Mouse (Mus musculus): ENCODE results near the gene Etv5. TPM values are rescaled to one million over a fixed set of nuclear protein-coding genes. Genes with fewer than 3 reads are reported as not detected.

Etv5 gene
- polyA plus RNA-seq, 1 experiment from 2014 or later: 17.8 TPM

GRCm38 (mm10) chr16:22460960-22461359 is 21.4 kb upstream of the Etv5 start:
- ATAC-seq: no peak
- Histone ChIP-seq H3K4me3 (ENCODE audit: low read depth, low read length) (no peak overlapping the region), H3K36me3 (ENCODE audit: control insufficient read depth, insufficient read depth, low read length) (no peaks in the 10 kb centered on the region), H3K27me3 (replicated peaks; ENCODE audit: control insufficient read depth, insufficient read depth, low read length) (no peaks in the 10 kb centered on the region), H3K4me1 (ENCODE audit: control insufficient read depth, insufficient read depth, low read length) (no peaks in the 10 kb centered on the region), H3K9ac (ENCODE audit: low read length) (no peak overlapping the region), H3K27ac (ENCODE audit: low read depth, low read length) (no peak overlapping the region), H3K9me3 (replicated peaks; ENCODE audit: control insufficient read depth, low read length) (no peaks in the 10 kb centered on the region), H3K4me2 (ENCODE audit: low read length) (no peak overlapping the region)
- no peak for DNase-seq (ENCODE audit: low spot score)
- 91% methylated on average over 1 of the region's 1 CpGs for WGBS

DNA sequence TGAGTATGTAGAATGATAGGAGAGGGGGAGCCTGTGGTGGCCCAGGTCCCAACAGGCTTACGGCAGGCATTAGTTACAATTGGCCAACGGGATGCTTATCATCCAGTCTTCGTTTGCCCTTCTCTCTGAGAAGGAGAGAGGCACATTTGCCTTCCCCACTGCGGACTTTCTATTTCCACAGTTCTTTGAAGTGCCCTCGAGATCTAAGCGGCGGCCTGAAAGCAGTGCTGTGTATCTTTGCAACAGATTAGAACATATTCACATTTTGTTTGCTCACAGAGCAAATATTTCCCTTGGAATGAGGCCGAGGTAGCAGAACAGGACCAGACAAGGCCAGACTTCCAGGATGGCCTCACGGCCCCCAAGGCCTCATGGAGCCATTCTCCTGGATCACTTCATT is 12.6 kb upstream of the Etv5 start:
- H3K9me3 ChIP-seq (replicated peaks; ENCODE audit: control insufficient read depth, low read length): no peaks in the 10 kb centered on the region
- H3K27ac ChIP-seq (ENCODE audit: low read depth, low read length): no peak overlapping the region
- H3K27me3 ChIP-seq (replicated peaks; ENCODE audit: control insufficient read depth, insufficient read depth, low read length): no peaks in the 10 kb centered on the region
- H3K9ac ChIP-seq (ENCODE audit: low read length): no peak overlapping the region
- H3K36me3 ChIP-seq (ENCODE audit: control insufficient read depth, insufficient read depth, low read length): no peaks in the 10 kb centered on the region
- H3K4me1 ChIP-seq (ENCODE audit: control insufficient read depth, insufficient read depth, low read length): no peaks in the 10 kb centered on the region
- H3K4me2 ChIP-seq (ENCODE audit: low read length): no peak overlapping the region
- WGBS: 84% methylated on average over 9 of the region's 9 CpGs
- no peak overlapping the region for H3K4me3 ChIP-seq (ENCODE audit: low read depth, low read length)
- no peak for ATAC-seq
- DNase-seq (ENCODE audit: low spot score): no peak

- WGBS: 77% methylated on average over 6 of the region's 6 CpGs
- no peak for DNase-seq (ENCODE audit: low spot score)
Measured at GRCm38 (mm10) chr16:22448093-22448492, 8.6 kb upstream of the Etv5 start.

GRCm38 (mm10) chr16:22444786-22445185 is 5.3 kb upstream of the Etv5 start:
- 62% methylated on average over 6 of the region's 6 CpGs for WGBS
- Histone ChIP-seq H3K4me1 (ENCODE audit: control insufficient read depth, insufficient read depth, low read length) (peaks cover 14% of the 10 kb centered on the region), H3K9me3 (replicated peaks; ENCODE audit: control insufficient read depth, low read length) (no peaks in the 10 kb centered on the region), H3K36me3 (ENCODE audit: control insufficient read depth, insufficient read depth, low read length) (no peaks in the 10 kb centered on the region), H3K27ac (ENCODE audit: low read depth, low read length) (no peak overlapping the region), H3K4me3 (ENCODE audit: low read depth, low read length) (no peak overlapping the region), H3K4me2 (ENCODE audit: low read length) (no peak overlapping the region), H3K9ac (ENCODE audit: low read length) (no peak overlapping the region), H3K27me3 (replicated peaks; ENCODE audit: control insufficient read depth, insufficient read depth, low read length) (peaks cover 22% of the 10 kb centered on the region)
- no peak for DNase-seq (ENCODE audit: low spot score)
- ATAC-seq: no peak

More at GRCm38 (mm10) chr16:22448093-22448492, 8.6 kb upstream of the Etv5 start:
- H3K27ac ChIP-seq (ENCODE audit: low read depth, low read length): no peak overlapping the region
- no peak overlapping the region for H3K4me3 ChIP-seq (ENCODE audit: low read depth, low read length)
- H3K27me3 ChIP-seq (replicated peaks; ENCODE audit: control insufficient read depth, insufficient read depth, low read length): no peaks in the 10 kb centered on the region
- H3K9ac ChIP-seq (ENCODE audit: low read length): no peak overlapping the region
- H3K9me3 ChIP-seq (replicated peaks; ENCODE audit: control insufficient read depth, low read length): no peaks in the 10 kb centered on the region
- H3K4me1 ChIP-seq (ENCODE audit: control insufficient read depth, insufficient read depth, low read length): no peaks in the 10 kb centered on the region
- H3K4me2 ChIP-seq (ENCODE audit: low read length): no peak overlapping the region
- no peak for ATAC-seq
- no peaks in the 10 kb centered on the region for H3K36me3 ChIP-seq (ENCODE audit: control insufficient read depth, insufficient read depth, low read length)

- Histone ChIP-seq H3K9me3 (replicated peaks; ENCODE audit: control insufficient read depth, low read length) (no peaks in the 10 kb centered on the region), H3K4me3 (ENCODE audit: low read depth, low read length) (no peak overlapping the region), H3K27ac (ENCODE audit: low read depth, low read length) (no peak overlapping the region), H3K9ac (ENCODE audit: low read length) (no peak overlapping the region), H3K4me2 (ENCODE audit: low read length) (no peak overlapping the region), H3K27me3 (replicated peaks; ENCODE audit: control insufficient read depth, insufficient read depth, low read length) (peaks cover 29% of the 10 kb centered on the region), H3K36me3 (ENCODE audit: control insufficient read depth, insufficient read depth, low read length) (no peaks in the 10 kb centered on the region), H3K4me1 (ENCODE audit: control insufficient read depth, insufficient read depth, low read length) (peaks cover 18% of the 10 kb centered on the region)
- ATAC-seq (no peak), DNase-seq (ENCODE audit: low spot score) (no peak)
- 9% methylated on average over 7 of the region's 7 CpGs for WGBS
Measured at GRCm38 (mm10) chr16:22442202-22442601, 2.7 kb upstream of the Etv5 start.

- peaks cover 34% of the 10 kb centered on the region for H3K27me3 ChIP-seq (replicated peaks; ENCODE audit: control insufficient read depth, insufficient read depth, low read length)
- WGBS: 92% methylated on average over 4 of the region's 4 CpGs
- no peak for ATAC-seq
Measured at GRCm38 (mm10) chr16:22441317-22441716, 1.8 kb upstream of the Etv5 start.

DNA sequence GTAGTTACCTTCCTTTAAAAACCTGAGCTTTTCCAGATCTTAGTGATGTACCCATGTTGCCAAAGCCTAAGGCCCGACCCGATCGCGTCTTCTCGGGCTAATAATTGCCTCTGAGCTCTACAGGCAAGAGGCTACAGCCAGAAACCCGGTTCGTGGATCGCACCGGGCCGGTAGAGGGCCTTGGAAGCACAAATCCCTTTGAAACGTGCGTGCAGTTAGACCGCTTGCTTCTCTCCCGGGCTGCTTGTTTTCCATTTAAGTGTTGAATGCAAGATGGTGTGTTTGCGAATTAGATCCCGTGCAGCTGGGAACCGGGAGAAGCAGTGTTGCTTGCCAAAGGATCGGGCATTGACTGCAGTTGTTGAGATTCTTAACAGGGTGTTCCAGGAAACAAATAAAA is 750 bp upstream of the Etv5 start:
- Histone ChIP-seq H3K27me3 (replicated peaks; ENCODE audit: control insufficient read depth, insufficient read depth, low read length) (peaks cover 42% of the 10 kb centered on the region), H3K9me3 (replicated peaks; ENCODE audit: control insufficient read depth, low read length) (no peaks in the 10 kb centered on the region), H3K9ac (ENCODE audit: low read length) (peak overlapping the region; percentile 29; the same call in 1 of the 2 replicates), H3K36me3 (ENCODE audit: control insufficient read depth, insufficient read depth, low read length) (no peaks in the 10 kb centered on the region), H3K4me1 (ENCODE audit: control insufficient read depth, insufficient read depth, low read length) (peaks cover 18% of the 10 kb centered on the region), H3K4me2 (ENCODE audit: low read length) (peak overlapping the region; percentile 99), H3K27ac (ENCODE audit: low read depth, low read length) (no peak overlapping the region; the same call in none of the 2 replicates), H3K4me3 (ENCODE audit: low read depth, low read length) (peak overlapping the region; percentile 67)
- DNase-seq (ENCODE audit: low spot score): peak; percentile 82
- under 1% methylated on average over 18 of the region's 18 CpGs for WGBS
- no peak for ATAC-seq

More at GRCm38 (mm10) chr16:22441317-22441716, 1.8 kb upstream of the Etv5 start:
- DNase-seq (ENCODE audit: low spot score): no peak
- peaks cover 18% of the 10 kb centered on the region for H3K4me1 ChIP-seq (ENCODE audit: control insufficient read depth, insufficient read depth, low read length)
- no peak overlapping the region for H3K9ac ChIP-seq (ENCODE audit: low read length)
- H3K27ac ChIP-seq (ENCODE audit: low read depth, low read length): no peak overlapping the region
- H3K36me3 ChIP-seq (ENCODE audit: control insufficient read depth, insufficient read depth, low read length): no peaks in the 10 kb centered on the region
- H3K9me3 ChIP-seq (replicated peaks; ENCODE audit: control insufficient read depth, low read length): no peaks in the 10 kb centered on the region
- H3K4me2 ChIP-seq (ENCODE audit: low read length): no peak overlapping the region
- no peak overlapping the region for H3K4me3 ChIP-seq (ENCODE audit: low read depth, low read length)

DNA sequence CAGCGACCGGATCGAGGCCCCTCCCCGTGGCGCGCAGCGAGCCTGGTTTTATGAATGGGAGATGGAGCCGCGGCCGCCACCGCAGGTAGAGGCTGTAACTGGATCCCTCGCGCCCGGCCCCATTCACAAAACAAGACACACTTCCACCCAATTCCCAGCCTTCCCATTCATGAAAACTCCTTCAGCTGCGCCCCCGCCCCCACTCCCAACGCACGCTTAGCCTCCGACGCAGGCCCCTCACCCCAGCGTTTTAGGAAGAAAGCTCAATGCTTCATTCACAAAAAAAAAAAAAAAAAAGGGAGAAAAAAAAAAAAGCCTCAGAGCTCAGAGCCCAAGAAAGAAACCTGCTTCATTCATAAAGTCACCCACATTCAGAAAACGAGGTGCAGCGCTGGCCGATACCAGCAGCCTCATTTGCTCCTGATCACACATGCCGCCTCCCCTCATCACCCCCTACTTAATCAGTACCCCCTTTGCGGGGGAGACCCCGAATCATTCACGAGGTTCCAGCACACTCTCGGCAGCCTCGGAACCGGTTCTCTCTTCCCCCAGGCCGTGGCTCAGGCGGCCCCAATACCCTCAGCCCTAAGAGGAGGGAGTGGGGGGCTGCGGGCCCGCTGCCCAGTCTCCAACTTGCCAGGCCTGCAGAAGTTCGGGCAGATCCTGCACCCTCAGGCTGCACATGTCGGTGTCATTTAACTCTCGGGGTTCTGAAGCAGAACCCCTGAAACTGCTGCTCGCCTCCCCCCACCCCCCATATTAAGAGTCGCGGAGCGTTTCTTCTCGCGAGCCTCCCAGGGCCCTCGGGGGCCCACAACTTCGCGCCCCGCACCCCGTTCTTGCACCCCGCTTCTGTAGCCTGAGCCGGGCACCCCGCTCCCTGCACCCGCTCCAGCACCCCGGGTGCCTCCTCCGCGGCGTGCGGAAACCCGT is 812 bp downstream of the Etv5 start:
- H3K4me2 ChIP-seq (ENCODE audit: low read length): peak overlapping the region; percentile 99
- H3K27ac ChIP-seq (ENCODE audit: low read depth, low read length): peak overlapping the region; percentile 39; the same call in 1 of the 2 replicates
- ATAC-seq (peak; percentile 53), DNase-seq (ENCODE audit: low spot score) (peak; percentile 96)
- peak overlapping the region; percentile 67 for H3K4me3 ChIP-seq (ENCODE audit: low read depth, low read length)
- H3K27me3 ChIP-seq (replicated peaks; ENCODE audit: control insufficient read depth, insufficient read depth, low read length): peaks cover 50% of the 10 kb centered on the region
- peak overlapping the region; percentile 66 for H3K9ac ChIP-seq (ENCODE audit: low read length)
- under 1% methylated on average over 59 of the region's 59 CpGs for WGBS
- no peaks in the 10 kb centered on the region for H3K36me3 ChIP-seq (ENCODE audit: control insufficient read depth, insufficient read depth, low read length)
- H3K4me1 ChIP-seq (ENCODE audit: control insufficient read depth, insufficient read depth, low read length): peaks cover 23% of the 10 kb centered on the region
- H3K9me3 ChIP-seq (replicated peaks; ENCODE audit: control insufficient read depth, low read length): no peaks in the 10 kb centered on the region

DNA sequence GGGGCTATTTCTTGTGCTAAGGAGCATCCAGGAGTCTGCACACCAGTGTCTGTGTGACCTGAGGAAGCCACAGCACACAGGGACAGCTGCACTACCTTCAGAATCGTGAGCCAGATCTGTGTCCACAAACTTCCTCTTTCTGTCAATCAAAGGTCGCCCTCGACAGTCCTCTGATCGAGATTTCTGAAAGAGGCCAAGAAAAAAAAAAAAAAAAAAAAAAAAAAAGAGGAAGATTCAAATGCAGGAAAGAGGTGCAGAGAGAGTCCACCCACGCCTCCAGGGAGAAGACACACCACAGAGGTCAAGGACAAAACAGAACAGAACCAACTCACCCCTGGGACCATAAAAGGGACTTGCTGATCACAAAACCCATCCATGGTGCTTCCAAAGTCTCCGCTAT is 3.4 kb downstream of the Etv5 start:
- Histone ChIP-seq H3K4me3 (ENCODE audit: low read depth, low read length) (no peak overlapping the region), H3K9ac (ENCODE audit: low read length) (no peak overlapping the region), H3K36me3 (ENCODE audit: control insufficient read depth, insufficient read depth, low read length) (no peaks in the 10 kb centered on the region), H3K27ac (ENCODE audit: low read depth, low read length) (no peak overlapping the region), H3K4me1 (ENCODE audit: control insufficient read depth, insufficient read depth, low read length) (peaks cover 20% of the 10 kb centered on the region), H3K4me2 (ENCODE audit: low read length) (no peak overlapping the region), H3K9me3 (replicated peaks; ENCODE audit: control insufficient read depth, low read length) (no peaks in the 10 kb centered on the region), H3K27me3 (replicated peaks; ENCODE audit: control insufficient read depth, insufficient read depth, low read length) (peaks cover 41% of the 10 kb centered on the region)
- 56% methylated on average over 6 of the region's 6 CpGs for WGBS
- ATAC-seq: no peak
- no peak for DNase-seq (ENCODE audit: low spot score)

All from forebrain, embryonic 14.5 days (tissue).